Mouse (Mus musculus): ENCODE data around the gene Olfr744. TPM values are rescaled to one million over a fixed set of nuclear protein-coding genes. Genes with fewer than 3 reads are reported as not detected.
"Not testable (repeated sequence)": the region's sequence is repeated elsewhere in the genome, so short reads cannot be mapped to it uniquely, and the experiment has no call there.

Olfr744 gene
- polyA plus RNA-seq (2014; fragmentation: Nextera tagmentation; extraction: Ambion mirVana): not detected in 2 replicates

DNA sequence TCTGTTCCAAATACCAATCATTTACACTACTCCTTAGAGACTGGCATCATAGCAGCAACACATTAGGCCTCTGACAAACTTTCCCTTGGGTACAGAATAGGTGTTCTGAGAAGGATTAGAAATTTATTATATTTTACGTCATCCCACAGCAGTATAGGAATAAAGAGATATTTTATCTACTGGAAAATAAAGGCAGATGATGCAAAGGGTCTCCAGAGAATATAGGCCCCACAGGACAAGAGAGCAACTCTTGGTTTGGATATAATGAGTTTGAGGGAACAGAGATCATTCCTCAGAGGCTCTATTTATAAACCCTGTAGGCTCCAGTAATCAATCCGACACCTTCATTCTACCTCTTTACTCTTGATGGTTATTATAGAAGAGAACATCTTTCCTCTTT, at the start of gene Olfr744:
Olfr744 (plus strand) TSS at position 301 of the 400 bp plus-strand sequence.
- Histone ChIP-seq H3K4me2 (no peak within 1 kb of the TSS), H3K9ac (no peak within 1 kb of the TSS), H3K36me3 (ENCODE audit: insufficient read depth) (no peaks in the 10 kb centered on the region), H3K27me3 (ENCODE audit: insufficient read depth, low read length) (no peaks in the 10 kb centered on the region), H3K4me1 (ENCODE audit: insufficient read depth) (no peaks in the 10 kb centered on the region), H3K4me3 (ENCODE audit: low read depth, low read length) (no peak within 1 kb of the TSS), H3K9me3 (ENCODE audit: low read depth, low read length) (no peaks in the 10 kb centered on the region), H3K27ac (ENCODE audit: low read depth) (no peak within 1 kb of the TSS)
- DNase-seq (no peak), ATAC-seq (ENCODE audit: insufficient read depth) (no peak)
- no peak for TF ChIP-seq CTCF (IDR thresholded peaks at IDR 0.05; ENCODE audit: low read depth)
- WGBS: 82% methylated on average over 2 of the region's 2 CpGs

DNA sequence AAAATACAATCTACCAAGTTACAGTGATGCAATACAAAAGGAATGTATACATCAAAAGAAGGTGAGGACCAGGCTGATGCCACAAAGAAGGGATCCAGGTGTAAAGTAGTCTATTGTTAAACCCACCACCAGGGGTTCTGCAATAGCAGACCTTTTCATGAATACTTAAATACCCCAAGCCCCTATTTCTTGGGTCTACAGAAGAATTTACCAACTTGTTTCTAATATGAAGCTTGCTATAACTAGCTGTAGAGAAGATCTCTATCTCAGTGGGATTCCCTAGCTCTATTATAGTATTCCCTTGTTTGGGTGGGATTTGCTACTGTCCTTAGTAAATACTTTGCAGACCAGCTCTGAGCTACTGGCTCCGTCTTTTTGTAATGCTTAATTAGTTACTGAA, 41.6 kb upstream of the Olfr744 start:
- not testable (repeated sequence) for H3K9me3 ChIP-seq (ENCODE audit: low read depth, low read length); DNase-seq; H3K4me2 ChIP-seq; H3K27me3 ChIP-seq (ENCODE audit: insufficient read depth, low read length); H3K9ac ChIP-seq; H3K36me3 ChIP-seq (ENCODE audit: insufficient read depth); H3K4me3 ChIP-seq (ENCODE audit: low read depth, low read length); H3K4me1 ChIP-seq (ENCODE audit: insufficient read depth); ATAC-seq (ENCODE audit: insufficient read depth); H3K27ac ChIP-seq (ENCODE audit: low read depth)
- 79% methylated on average over 1 of the region's 1 CpGs for WGBS

DNA sequence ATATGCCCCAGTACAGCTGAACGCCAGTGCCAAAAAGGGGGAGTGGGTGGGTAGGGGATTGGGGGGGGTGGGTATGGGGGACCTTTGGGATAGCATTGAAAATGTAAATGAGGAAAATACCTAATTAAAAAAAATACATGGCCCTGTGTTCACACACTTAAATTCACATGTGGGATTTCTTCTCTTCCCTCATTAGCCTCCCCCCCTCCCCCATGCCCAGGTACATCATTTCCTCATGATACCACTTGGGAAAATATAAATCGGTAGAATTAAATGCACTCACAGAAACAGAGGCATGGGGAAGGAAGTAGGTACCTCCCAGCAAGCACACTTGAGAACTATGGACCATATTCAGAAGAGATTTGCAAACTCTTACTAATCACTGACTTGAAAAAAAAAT, 24.4 kb downstream of the Olfr744 start, which contains the start of gene Olfr745:
Olfr745 (plus strand) TSS at position 301 of the 400 bp plus-strand sequence.
- 75% methylated on average over 2 of the region's 2 CpGs for WGBS
- no peak within 1 kb of the TSS for H3K4me2 ChIP-seq
- DNase-seq (no peak), ATAC-seq (ENCODE audit: insufficient read depth) (no peak)
- H3K4me3 ChIP-seq (ENCODE audit: low read depth, low read length): no peak within 1 kb of the TSS
- TF ChIP-seq CTCF (IDR thresholded peaks at IDR 0.05; ENCODE audit: low read depth): no peak
- no peaks in the 10 kb centered on the region for H3K4me1 ChIP-seq (ENCODE audit: insufficient read depth)
- H3K9ac ChIP-seq: no peak within 1 kb of the TSS
- no peaks in the 10 kb centered on the region for H3K27me3 ChIP-seq (ENCODE audit: insufficient read depth, low read length)
- H3K36me3 ChIP-seq (ENCODE audit: insufficient read depth): no peaks in the 10 kb centered on the region
- H3K9me3 ChIP-seq (ENCODE audit: low read depth, low read length): no peaks in the 10 kb centered on the region
- no peak within 1 kb of the TSS for H3K27ac ChIP-seq (ENCODE audit: low read depth)

DNA sequence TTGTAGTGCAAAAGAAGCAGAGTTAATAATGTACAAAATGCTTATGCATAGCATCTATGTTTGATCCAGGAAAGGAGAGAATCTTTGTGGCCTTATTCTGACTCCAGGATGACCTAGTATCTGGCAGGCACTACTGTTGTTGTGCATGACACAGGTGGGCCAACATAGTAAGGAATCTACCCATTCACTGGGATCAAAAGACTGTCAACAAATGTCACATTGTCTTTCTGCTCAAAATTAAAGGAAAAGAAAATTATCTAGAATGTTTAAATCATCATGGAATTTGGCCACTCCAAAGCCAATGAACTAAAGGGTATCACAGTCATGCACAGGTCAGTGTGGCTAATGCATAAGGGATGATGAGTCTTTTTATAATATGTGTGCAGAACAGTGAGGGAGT, 32.1 kb downstream of the Olfr744 start, which contains the start of gene Olfr746:
Olfr746 (plus strand) TSS at position 301 of the 400 bp plus-strand sequence.
- H3K36me3 ChIP-seq (ENCODE audit: insufficient read depth): no peaks in the 10 kb centered on the region
- ATAC-seq (ENCODE audit: insufficient read depth) (no peak), DNase-seq (no peak)
- no peak within 1 kb of the TSS for H3K4me2 ChIP-seq
- H3K4me3 ChIP-seq (ENCODE audit: low read depth, low read length): no peak within 1 kb of the TSS
- no peaks in the 10 kb centered on the region for H3K4me1 ChIP-seq (ENCODE audit: insufficient read depth)
- TF ChIP-seq CTCF (IDR thresholded peaks at IDR 0.05; ENCODE audit: low read depth): no peak
- H3K27me3 ChIP-seq (ENCODE audit: insufficient read depth, low read length): no peaks in the 10 kb centered on the region
- no peak within 1 kb of the TSS for H3K27ac ChIP-seq (ENCODE audit: low read depth)
- no peak within 1 kb of the TSS for H3K9ac ChIP-seq
- H3K9me3 ChIP-seq (ENCODE audit: low read depth, low read length): no peaks in the 10 kb centered on the region

Other genes with a start within 250 kb of the Olfr744 start
- not detected in 2 replicates for gene Olfr736, start 233.7 kb upstream of the Olfr744 start, polyA plus RNA-seq (2014; fragmentation: Nextera tagmentation; extraction: Ambion mirVana)
- not detected in 2 replicates for gene Olfr738, start 207.3 kb upstream of the Olfr744 start, polyA plus RNA-seq (2014; fragmentation: Nextera tagmentation; extraction: Ambion mirVana)
- gene Olfr739, start 196.3 kb upstream of the Olfr744 start, polyA plus RNA-seq (2014; fragmentation: Nextera tagmentation; extraction: Ambion mirVana): not detected in 2 replicates
- gene Olfr740, start 169.3 kb upstream of the Olfr744 start, polyA plus RNA-seq (2014; fragmentation: Nextera tagmentation; extraction: Ambion mirVana): not detected in 2 replicates
- gene Olfr741, start 142.1 kb upstream of the Olfr744 start, polyA plus RNA-seq (2014; fragmentation: Nextera tagmentation; extraction: Ambion mirVana): not detected in 2 replicates
- gene Olfr742, start 111.3 kb upstream of the Olfr744 start, polyA plus RNA-seq (2014; fragmentation: Nextera tagmentation; extraction: Ambion mirVana): not detected in 2 replicates
- not detected in 2 replicates for gene Olfr743, start 93.0 kb upstream of the Olfr744 start, polyA plus RNA-seq (2014; fragmentation: Nextera tagmentation; extraction: Ambion mirVana)
- not detected in 2 replicates for gene Olfr745, start 24.5 kb downstream of the Olfr744 start, polyA plus RNA-seq (2014; fragmentation: Nextera tagmentation; extraction: Ambion mirVana)
- gene Olfr746, start 32.2 kb downstream of the Olfr744 start, polyA plus RNA-seq (2014; fragmentation: Nextera tagmentation; extraction: Ambion mirVana): not detected in 2 replicates
- not detected in 2 replicates for gene Olfr747, start 78.3 kb downstream of the Olfr744 start, polyA plus RNA-seq (2014; fragmentation: Nextera tagmentation; extraction: Ambion mirVana)
- not detected in 2 replicates for gene Olfr748, start 92.5 kb downstream of the Olfr744 start, polyA plus RNA-seq (2014; fragmentation: Nextera tagmentation; extraction: Ambion mirVana)
- not detected in 2 replicates for gene Olfr749, start 130.2 kb downstream of the Olfr744 start, polyA plus RNA-seq (2014; fragmentation: Nextera tagmentation; extraction: Ambion mirVana)
- 68.3 and 68.6 TPM in 2 replicates for gene Ttc5, start 170.6 kb downstream of the Olfr744 start, polyA plus RNA-seq (2014; fragmentation: Nextera tagmentation; extraction: Ambion mirVana)
- not detected in 2 replicates for gene Ccnb1ip1, start 192.9 kb downstream of the Olfr744 start, polyA plus RNA-seq (2014; fragmentation: Nextera tagmentation; extraction: Ambion mirVana)
- 71.0 and 74.7 TPM in 2 replicates for gene Parp2, start 193.0 kb downstream of the Olfr744 start, polyA plus RNA-seq (2014; fragmentation: Nextera tagmentation; extraction: Ambion mirVana)

Data from lung, embryonic 14.5 days (tissue).